Mouse (Mus musculus): Measurements from ENCODE around the gene Ash1l. TPM values are rescaled to one million over a fixed set of nuclear protein-coding genes. Genes with fewer than 3 reads are reported as not detected.

Ash1l gene
- polyA plus RNA-seq, 1 experiment from 2014 or later, result 13.4 TPM

GRCm38 (mm10) chr3:89102495-89103290, 152.3 kb downstream of the Ash1l start:
- Histone ChIP-seq H3K9me3 (replicated peaks) (no peaks in the 10 kb centered on the region), H3K36me3 (peaks cover 28% of the 10 kb centered on the region), H3K4me3 (peak overlapping the region; percentile 84), H3K27ac (replicated peaks) (peak overlapping the region; percentile 80), H3K4me1 (peaks cover 41% of the 10 kb centered on the region), H3K27me3 (ENCODE audit: low read depth, poor library complexity, severe bottlenecking) (no peaks in the 10 kb centered on the region)
- 66% methylated on average over 12 of the region's 12 CpGs for WGBS
- no peak for DNase-seq (ENCODE audit: low spot score)

GRCm38 (mm10) chr3:89103291-89103595, 152.8 kb downstream of the Ash1l start:
- Histone ChIP-seq H3K4me1 (peaks cover 38% of the 10 kb centered on the region), H3K36me3 (peaks cover 22% of the 10 kb centered on the region), H3K4me3 (no peak overlapping the region), H3K9me3 (replicated peaks) (no peaks in the 10 kb centered on the region), H3K27me3 (ENCODE audit: low read depth, poor library complexity, severe bottlenecking) (no peaks in the 10 kb centered on the region), H3K27ac (replicated peaks) (peak overlapping the region; percentile 80)
- no peak for DNase-seq (ENCODE audit: low spot score)
- WGBS, result 81% methylated on average over 4 of the region's 4 CpGs

GRCm38 (mm10) chr3:89106881-89107280, 156.5 kb downstream of the Ash1l start:
- no peak overlapping the region for H3K4me3 ChIP-seq
- H3K9me3 ChIP-seq (replicated peaks), result no peaks in the 10 kb centered on the region
- no peak for DNase-seq (ENCODE audit: low spot score)
- peaks cover 9% of the 10 kb centered on the region for H3K4me1 ChIP-seq
- no peak overlapping the region for H3K27ac ChIP-seq (replicated peaks)
- H3K27me3 ChIP-seq (ENCODE audit: low read depth, poor library complexity, severe bottlenecking), result no peaks in the 10 kb centered on the region
- H3K36me3 ChIP-seq, result no peaks in the 10 kb centered on the region

- H3K4me3 ChIP-seq, result no peak overlapping the region
- H3K27me3 ChIP-seq (ENCODE audit: low read depth, poor library complexity, severe bottlenecking), result no peaks in the 10 kb centered on the region
- no peak for DNase-seq (ENCODE audit: low spot score)
- WGBS, result 79% methylated on average over 3 of the region's 3 CpGs
- no peaks in the 10 kb centered on the region for H3K9me3 ChIP-seq (replicated peaks)
- peaks cover 4% of the 10 kb centered on the region for H3K4me1 ChIP-seq
- no peaks in the 10 kb centered on the region for H3K36me3 ChIP-seq
- no peak overlapping the region for H3K27ac ChIP-seq (replicated peaks)
Observed at GRCm38 (mm10) chr3:89107545-89107944, 157.1 kb downstream of the Ash1l start.

GRCm38 (mm10) chr3:89108146-89108545, 157.7 kb downstream of the Ash1l start:
- H3K27ac ChIP-seq (replicated peaks), result no peak overlapping the region
- no peaks in the 10 kb centered on the region for H3K27me3 ChIP-seq (ENCODE audit: low read depth, poor library complexity, severe bottlenecking)
- no peaks in the 10 kb centered on the region for H3K4me1 ChIP-seq
- H3K9me3 ChIP-seq (replicated peaks), result no peaks in the 10 kb centered on the region
- H3K4me3 ChIP-seq, result no peak overlapping the region
- WGBS, result 78% methylated on average over 1 of the region's 1 CpGs
- no peaks in the 10 kb centered on the region for H3K36me3 ChIP-seq
- DNase-seq (ENCODE audit: low spot score), result no peak

GRCm38 (mm10) chr3:89113058-89113457, 162.6 kb downstream of the Ash1l start:
- H3K36me3 ChIP-seq, result no peaks in the 10 kb centered on the region
- no peaks in the 10 kb centered on the region for H3K27me3 ChIP-seq (ENCODE audit: low read depth, poor library complexity, severe bottlenecking)
- H3K4me3 ChIP-seq, result no peak overlapping the region
- no peaks in the 10 kb centered on the region for H3K4me1 ChIP-seq
- no peak overlapping the region for H3K27ac ChIP-seq (replicated peaks)
- no peaks in the 10 kb centered on the region for H3K9me3 ChIP-seq (replicated peaks)
- WGBS, result 90% methylated on average over 4 of the region's 4 CpGs
- no peak for DNase-seq (ENCODE audit: low spot score)

- 14% methylated on average over 2 of the region's 2 CpGs for WGBS
- DNase-seq (ENCODE audit: low spot score), result no peak
Observed at GRCm38 (mm10) chr3:89115522-89115921, 165.1 kb downstream of the Ash1l start.

GRCm38 (mm10) chr3:89123313-89123712, 172.9 kb downstream of the Ash1l start:
- no peak for DNase-seq (ENCODE audit: low spot score)
- Histone ChIP-seq H3K27me3 (ENCODE audit: low read depth, poor library complexity, severe bottlenecking) (no peaks in the 10 kb centered on the region), H3K4me3 (no peak overlapping the region), H3K4me1 (0 out of 2 replicates have a peak, but pooled peaks cover 3% of the 10 kb centered on the region), H3K36me3 (no peaks in the 10 kb centered on the region), H3K27ac (replicated peaks) (no peak overlapping the region), H3K9me3 (replicated peaks) (no peaks in the 10 kb centered on the region)
- 84% methylated on average over 2 of the region's 2 CpGs for WGBS

More at GRCm38 (mm10) chr3:89115522-89115921, 165.1 kb downstream of the Ash1l start:
- no peaks in the 10 kb centered on the region for H3K4me1 ChIP-seq
- no peaks in the 10 kb centered on the region for H3K9me3 ChIP-seq (replicated peaks)
- H3K27ac ChIP-seq (replicated peaks), result no peak overlapping the region
- H3K4me3 ChIP-seq, result no peak overlapping the region
- H3K27me3 ChIP-seq (ENCODE audit: low read depth, poor library complexity, severe bottlenecking), result no peaks in the 10 kb centered on the region
- no peaks in the 10 kb centered on the region for H3K36me3 ChIP-seq

- 87% methylated on average over 3 of the region's 3 CpGs for WGBS
- H3K27me3 ChIP-seq (ENCODE audit: low read depth, poor library complexity, severe bottlenecking), result no peaks in the 10 kb centered on the region
Observed at GRCm38 (mm10) chr3:89124241-89124640, 173.8 kb downstream of the Ash1l start.

GRCm38 (mm10) chr3:89125981-89126380, 175.6 kb downstream of the Ash1l start:
- Histone ChIP-seq H3K27ac (replicated peaks) (no peak overlapping the region), H3K4me1 (0 out of 2 replicates have a peak, but pooled peaks cover 7% of the 10 kb centered on the region), H3K36me3 (no peaks in the 10 kb centered on the region), H3K4me3 (no peak overlapping the region), H3K9me3 (replicated peaks) (no peaks in the 10 kb centered on the region), H3K27me3 (ENCODE audit: low read depth, poor library complexity, severe bottlenecking) (no peaks in the 10 kb centered on the region)
- WGBS, result 83% methylated on average over 3 of the region's 3 CpGs
- no peak for DNase-seq (ENCODE audit: low spot score)

More at GRCm38 (mm10) chr3:89124241-89124640, 173.8 kb downstream of the Ash1l start:
- Histone ChIP-seq H3K4me3 (no peak overlapping the region), H3K36me3 (no peaks in the 10 kb centered on the region), H3K4me1 (0 out of 2 replicates have a peak, but pooled peaks cover 7% of the 10 kb centered on the region), H3K27ac (replicated peaks) (no peak overlapping the region), H3K9me3 (replicated peaks) (no peaks in the 10 kb centered on the region)
- no peak for DNase-seq (ENCODE audit: low spot score)

Other genes starting within 250 kb of the Ash1l start
- gene Rit1, start 233.8 kb upstream of the Ash1l start, polyA plus RNA-seq (2016; fragmentation: Nextera tagmentation; extraction: Ambion mirVana), result 38.9 and 43.8 TPM in 2 replicates
- 129 and 187 TPM in 2 replicates for gene Syt11, start 175.5 kb upstream of the Ash1l start, polyA plus RNA-seq (2016; fragmentation: Nextera tagmentation; extraction: Ambion mirVana)
- gene Gon4l, start 115.4 kb upstream of the Ash1l start, polyA plus RNA-seq (2016; fragmentation: Nextera tagmentation; extraction: Ambion mirVana), result 15.3 and 17.3 TPM in 2 replicates
- gene Msto1, start 36.6 kb upstream of the Ash1l start, polyA plus RNA-seq (2016; fragmentation: Nextera tagmentation; extraction: Ambion mirVana), result 68.9 and 70.8 TPM in 2 replicates
- gene Dap3, start 559 bp downstream of the Ash1l start, polyA plus RNA-seq (2016; fragmentation: Nextera tagmentation; extraction: Ambion mirVana), result 131 TPM in 2 replicates
- gene Rusc1, start 142.7 kb downstream of the Ash1l start, polyA plus RNA-seq (2016; fragmentation: Nextera tagmentation; extraction: Ambion mirVana), result 18.2 and 26.1 TPM in 2 replicates
- gene Gm43738, start 150.5 kb downstream of the Ash1l start, polyA plus RNA-seq (2016; fragmentation: Nextera tagmentation; extraction: Ambion mirVana), result not detected in 2 replicates
- gene Fdps, start 151.3 kb downstream of the Ash1l start, polyA plus RNA-seq (2016; fragmentation: Nextera tagmentation; extraction: Ambion mirVana), result 366 and 381 TPM in 2 replicates
- 4.1 and 5.9 TPM in 2 replicates for gene Pklr, start 185.5 kb downstream of the Ash1l start, polyA plus RNA-seq (2016; fragmentation: Nextera tagmentation; extraction: Ambion mirVana)
- 6.3 and 10.6 TPM in 2 replicates for gene Hcn3, start 209.6 kb downstream of the Ash1l start, polyA plus RNA-seq (2016; fragmentation: Nextera tagmentation; extraction: Ambion mirVana)
- 33.8 and 34.0 TPM in 2 replicates for gene Clk2, start 214.2 kb downstream of the Ash1l start, polyA plus RNA-seq (2016; fragmentation: Nextera tagmentation; extraction: Ambion mirVana)
- 99.2 and 104 TPM in 2 replicates for gene Scamp3, start 226.9 kb downstream of the Ash1l start, polyA plus RNA-seq (2016; fragmentation: Nextera tagmentation; extraction: Ambion mirVana)
- 31.0 and 35.0 TPM in 2 replicates for gene Fam189b, start 232.5 kb downstream of the Ash1l start, polyA plus RNA-seq (2016; fragmentation: Nextera tagmentation; extraction: Ambion mirVana)

Measured in midbrain, embryonic 10.5 days (tissue).